In the genomic region with DNA sequence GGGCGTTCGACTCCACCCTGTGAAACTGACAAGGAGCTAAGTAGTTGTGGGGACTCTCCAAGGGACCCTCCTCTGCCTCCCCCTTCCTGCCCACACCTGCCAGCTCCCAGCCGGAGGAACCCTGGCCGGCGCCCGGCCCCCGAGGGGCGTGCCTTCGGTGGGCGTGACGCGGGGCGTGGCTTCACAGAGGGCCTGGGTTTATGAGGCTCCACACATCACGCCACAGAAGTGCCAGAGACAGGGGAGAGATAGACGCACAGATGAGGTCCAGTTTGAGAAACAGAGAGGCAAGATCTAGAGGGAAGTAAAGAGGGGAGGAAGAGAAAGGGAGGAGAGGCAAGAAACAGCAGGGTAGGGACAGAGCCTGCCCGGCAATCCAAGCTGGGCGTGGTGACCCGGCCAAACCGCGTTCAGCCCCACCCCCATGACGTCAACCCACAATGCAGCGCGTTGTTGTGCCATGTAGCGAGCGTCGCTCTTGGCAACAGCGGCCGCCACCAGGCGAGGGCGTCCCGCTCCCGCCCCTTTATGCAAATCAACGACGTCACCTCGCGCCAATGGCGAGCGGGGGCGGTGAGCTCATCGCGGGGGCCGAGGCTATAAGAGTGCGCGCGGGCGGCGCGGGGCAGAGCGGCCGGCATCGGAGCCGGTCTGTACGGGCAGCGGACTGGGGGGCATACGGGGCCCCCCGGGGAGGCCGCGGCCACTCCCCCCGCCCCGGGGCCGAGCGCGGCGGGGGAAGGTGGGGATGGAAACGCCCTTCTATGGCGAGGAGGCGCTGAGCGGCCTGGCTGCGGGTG, we compare ENCODE assay signal across 8 mouse cellular contexts. TPM values are rescaled to one million over a fixed set of nuclear protein-coding genes. Genes with fewer than 3 reads are reported as not detected.
DNase-seq lines count a peak whose midpoint lies in the region; ATAC-seq lines count a peak whose summit lies in the region.

Gene Jund (plus strand): TSS at position 640 of the 800 bp plus-strand sequence.

- peak; percentile 90 for ATAC-seq in hindbrain, embryonic 15.5 days (ENCODE audit: low FRiP score, low read depth)

- H3K9me3 ChIP-seq in hindbrain, embryonic 15.5 days: no peaks in the 10 kb centered on the region

- H3K4me2 ChIP-seq in hindbrain, embryonic 15.5 days: peak within 1 kb of the TSS; percentile 61

- DNase-seq in R1 (ENCODE audit: low read depth, low spot score): peak; percentile 98
- peak; percentile 99 to 100 for DNase-seq in cerebellum, postnatal 25 days
- DNase-seq in frontal cortex, postnatal 36 days (ENCODE audit: low spot score in 2 of 2): peak; percentile 98 to 99
- peak; percentile 98 for DNase-seq in left cerebral cortex, adult 11 months (ENCODE audit: low spot score)
- peak; percentile 99 to 100 for DNase-seq in lung, postnatal 4 days
- peak; percentile 99 for DNase-seq in retina, postnatal 7 days (ENCODE audit: low read depth, low spot score)
- DNase-seq in urinary bladder, adult 2 months (ENCODE audit: low spot score): peak; percentile 100

- WGBS in hindbrain, embryonic 15.5 days: under 1% methylated on average over 65 of the region's 69 CpGs

- no peaks in the 10 kb centered on the region for H3K27me3 ChIP-seq in hindbrain, embryonic 15.5 days

- no peaks in the 10 kb centered on the region for H3K36me3 ChIP-seq in hindbrain, embryonic 15.5 days

- peak within 1 kb of the TSS; percentile 100 for H3K9ac ChIP-seq in hindbrain, embryonic 15.5 days

- H3K4me3 ChIP-seq in hindbrain, embryonic 15.5 days: peak within 1 kb of the TSS; percentile 95

- peak within 1 kb of the TSS; percentile 99 for H3K27ac ChIP-seq in hindbrain, embryonic 15.5 days (replicated peaks)

- H3K4me1 ChIP-seq in hindbrain, embryonic 15.5 days (replicated peaks): peaks cover 57% of the 10 kb centered on the region

RNA-seq across cellular contexts. Expression of gene Jund, which starts in this region (rescaled TPM):
- 98.4 and 105 TPM in 2 replicates for polyA plus RNA-seq in hindbrain, embryonic 15.5 days (2015; fragmentation: Nextera tagmentation; extraction: Ambion mirVana)
- polyA plus RNA-seq in urinary bladder, adult 2 months (2012; rRNA removed): 132 and 153 TPM in 2 replicates

Comparison
In these comparisons a context has a peak if more than half of its experiments do, and no peak if none do; other contexts are left out.
1. Peak in every context shown above with its lines: DNase-seq, ATAC-seq, H3K4me3 ChIP-seq and H3K27ac ChIP-seq.